Mouse (Mus musculus): ENCODE measurements around the gene Hdlbp. TPM values are rescaled to one million over a fixed set of nuclear protein-coding genes. Genes with fewer than 3 reads are reported as not detected.
A peak's percentile ranks its signal among the peaks of the same experiment; 100 is the strongest.

The Hdlbp gene
- polyA plus RNA-seq, 1 experiment from 2014 or later, result 172 TPM

- H3K9me3 ChIP-seq (ENCODE audit: low read length), result no peaks in the 10 kb centered on the region
- peak overlapping the region; percentile 94 for H3K9ac ChIP-seq (replicated peaks; ENCODE audit: low read depth)
These were observed 32.8 kb downstream of the Hdlbp start for GRCm38 (mm10) chr1:93445822-93446162.

GRCm38 (mm10) chr1:93445111-93445821 is 33.3 kb downstream of the Hdlbp start:
- Histone ChIP-seq H3K27ac (ENCODE audit: low read length) (peak overlapping the region; percentile 98), H3K27me3 (replicated peaks; ENCODE audit: insufficient read depth, low read length) (no peaks in the 10 kb centered on the region), H3K4me3 (ENCODE audit: low read depth, low read length) (peak overlapping the region; percentile 96), H3K9ac (replicated peaks; ENCODE audit: low read depth) (peak overlapping the region; percentile 94), H3K4me2 (replicated peaks; ENCODE audit: low read depth, low read length) (peak overlapping the region; percentile 58), H3K9me3 (ENCODE audit: low read length) (no peaks in the 10 kb centered on the region), H3K36me3 (ENCODE audit: insufficient read depth, low read length) (0 out of 2 replicates have a peak, but pooled peaks cover 2% of the 10 kb centered on the region), H3K4me1 (ENCODE audit: insufficient read depth, low read depth, low read length) (peaks cover 15% of the 10 kb centered on the region; the same call in 1 of the 2 replicates)
- TF ChIP-seq EP300 (IDR thresholded peaks at IDR 0.05) (no peak), CTCF (IDR thresholded peaks at IDR 0.05) (no peak)
- ATAC-seq (peak; percentile 93), DNase-seq (ENCODE audit: low spot score) (peak; percentile 89)
- 2% methylated on average over 78 of the region's 84 CpGs for WGBS

More at GRCm38 (mm10) chr1:93445822-93446162, 32.8 kb downstream of the Hdlbp start:
- DNase-seq (ENCODE audit: low spot score), result no peak
- Histone ChIP-seq H3K4me1 (ENCODE audit: insufficient read depth, low read depth, low read length) (peaks cover 15% of the 10 kb centered on the region; the same call in 1 of the 2 replicates), H3K36me3 (ENCODE audit: insufficient read depth, low read length) (no peaks in the 10 kb centered on the region), H3K4me2 (replicated peaks; ENCODE audit: low read depth, low read length) (peak overlapping the region; percentile 58), H3K4me3 (ENCODE audit: low read depth, low read length) (peak overlapping the region; percentile 96), H3K27ac (ENCODE audit: low read length) (peak overlapping the region; percentile 98), H3K27me3 (replicated peaks; ENCODE audit: insufficient read depth, low read length) (no peaks in the 10 kb centered on the region)
- TF ChIP-seq CTCF (IDR thresholded peaks at IDR 0.05), result peak; percentile 39; the same call in 1 of the 2 replicates
- no peak for TF ChIP-seq EP300 (IDR thresholded peaks at IDR 0.05)
- ATAC-seq, result peak; percentile 7
- 2% methylated on average over 3 of the region's 3 CpGs for WGBS

- Histone ChIP-seq H3K36me3 (ENCODE audit: insufficient read depth, low read length) (0 out of 2 replicates have a peak, but pooled peaks cover 3% of the 10 kb centered on the region), H3K4me2 (replicated peaks; ENCODE audit: low read depth, low read length) (peak overlapping the region; percentile 58), H3K4me3 (ENCODE audit: low read depth, low read length) (peak overlapping the region; percentile 96), H3K27me3 (replicated peaks; ENCODE audit: insufficient read depth, low read length) (no peaks in the 10 kb centered on the region), H3K4me1 (ENCODE audit: insufficient read depth, low read depth, low read length) (peaks cover 15% of the 10 kb centered on the region; the same call in 1 of the 2 replicates), H3K9me3 (ENCODE audit: low read length) (no peaks in the 10 kb centered on the region), H3K27ac (ENCODE audit: low read length) (peak overlapping the region; percentile 98), H3K9ac (replicated peaks; ENCODE audit: low read depth) (peak overlapping the region; percentile 94)
- ATAC-seq, result peak; percentile 90
- whole genome bisulfite sequencing, result 2% methylated on average over 18 of the region's 18 CpGs
- TF ChIP-seq CTCF (IDR thresholded peaks at IDR 0.05), result peak; percentile 9; the same call in 1 of the 2 replicates
- no peak for TF ChIP-seq EP300 (IDR thresholded peaks at IDR 0.05)
- peak; percentile 91 for DNase-seq (ENCODE audit: low spot score)
These were observed 34.1 kb downstream of the Hdlbp start for GRCm38 (mm10) chr1:93444405-93445110.

- Histone ChIP-seq H3K4me2 (replicated peaks; ENCODE audit: low read depth, low read length) (no peak overlapping the region), H3K9ac (replicated peaks; ENCODE audit: low read depth) (no peak overlapping the region), H3K4me1 (ENCODE audit: insufficient read depth, low read depth, low read length) (peaks cover 10% of the 10 kb centered on the region; the same call in 1 of the 2 replicates), H3K27me3 (replicated peaks; ENCODE audit: insufficient read depth, low read length) (no peaks in the 10 kb centered on the region), H3K9me3 (ENCODE audit: low read length) (no peaks in the 10 kb centered on the region), H3K4me3 (ENCODE audit: low read depth, low read length) (no peak overlapping the region), H3K36me3 (ENCODE audit: insufficient read depth, low read length) (peaks cover 25% of the 10 kb centered on the region; the same call in 1 of the 2 replicates), H3K27ac (ENCODE audit: low read length) (no peak overlapping the region)
- ATAC-seq, result no peak
- TF ChIP-seq EP300 (IDR thresholded peaks at IDR 0.05), result no peak
- TF ChIP-seq CTCF (IDR thresholded peaks at IDR 0.05), result no peak
- WGBS, result 92% methylated on average over 1 of the region's 1 CpGs
- DNase-seq (ENCODE audit: low spot score), result no peak
These were observed 39.3 kb downstream of the Hdlbp start for GRCm38 (mm10) chr1:93439321-93439720.

- 80% methylated on average over 6 of the region's 6 CpGs for WGBS
- no peak for ATAC-seq
- no peaks in the 10 kb centered on the region for H3K27me3 ChIP-seq (replicated peaks; ENCODE audit: insufficient read depth, low read length)
- no peak overlapping the region for H3K27ac ChIP-seq (ENCODE audit: low read length)
- no peak overlapping the region for H3K9ac ChIP-seq (replicated peaks; ENCODE audit: low read depth)
- peaks cover 54% of the 10 kb centered on the region for H3K36me3 ChIP-seq (ENCODE audit: insufficient read depth, low read length)
- TF ChIP-seq CTCF (IDR thresholded peaks at IDR 0.05) (no peak), EP300 (IDR thresholded peaks at IDR 0.05) (no peak)
- no peak for DNase-seq (ENCODE audit: low spot score)
- no peak overlapping the region for H3K4me2 ChIP-seq (replicated peaks; ENCODE audit: low read depth, low read length)
- H3K4me1 ChIP-seq (ENCODE audit: insufficient read depth, low read depth, low read length), result no peaks in the 10 kb centered on the region
- no peak overlapping the region for H3K4me3 ChIP-seq (ENCODE audit: low read depth, low read length)
- H3K9me3 ChIP-seq (ENCODE audit: low read length), result no peaks in the 10 kb centered on the region
These were observed 46.5 kb downstream of the Hdlbp start for GRCm38 (mm10) chr1:93432087-93432486.

- H3K4me3 ChIP-seq (ENCODE audit: low read depth, low read length), result no peak overlapping the region
- H3K9ac ChIP-seq (replicated peaks; ENCODE audit: low read depth), result no peak overlapping the region
- no peaks in the 10 kb centered on the region for H3K27me3 ChIP-seq (replicated peaks; ENCODE audit: insufficient read depth, low read length)
- H3K4me1 ChIP-seq (ENCODE audit: insufficient read depth, low read depth, low read length), result no peaks in the 10 kb centered on the region
- no peak overlapping the region for H3K27ac ChIP-seq (ENCODE audit: low read length)
- peaks cover 18% of the 10 kb centered on the region for H3K36me3 ChIP-seq (ENCODE audit: insufficient read depth, low read length)
- DNase-seq (ENCODE audit: low spot score) (no peak), ATAC-seq (no peak)
- H3K4me2 ChIP-seq (replicated peaks; ENCODE audit: low read depth, low read length), result no peak overlapping the region
- TF ChIP-seq CTCF (IDR thresholded peaks at IDR 0.05) (no peak), EP300 (IDR thresholded peaks at IDR 0.05) (no peak)
- WGBS, result 69% methylated on average over 4 of the region's 4 CpGs
- no peaks in the 10 kb centered on the region for H3K9me3 ChIP-seq (ENCODE audit: low read length)
These were observed 75.2 kb downstream of the Hdlbp start for GRCm38 (mm10) chr1:93403403-93403802.

Data from lung, postnatal 0 days (tissue).